Mouse (Mus musculus) erythroblast, embryonic 14.5 days (primary cell): ENCODE data around the gene E130311K13Rik.

ENCODE experiments used
- GATA1 ChIP-seq: IDR thresholded peaks from 2 replicates; pipeline ENCODE4 v1.6.1; 2012; ENCODE audit warnings: low read length, inconsistent platforms, mixed read lengths
- TAL1 ChIP-seq: IDR thresholded peaks from 3 replicates; pipeline ENCODE4 v1.6.1; 2012; ENCODE audit warnings: low read length, inconsistent platforms, mixed read lengths

GRCm38 (mm10) chr3:63900021-63900571 is 29.2 kb downstream of the E130311K13Rik start:
- TF ChIP-seq GATA1 = no peak
- no peak for TF ChIP-seq TAL1
